Mouse (Mus musculus) left cerebral cortex, adult 8-10 months (tissue): ENCODE data around the gene Atg2a. TPM values are rescaled to one million over a fixed set of nuclear protein-coding genes. Genes with fewer than 3 reads are reported as not detected.

Experiments
- DNase-seq, 2 experiments: peaks; one replicate each; pipeline ENCODE4 v3.0.0; 2022; ENCODE audit warnings: low spot score in 2 of 2
- total RNA-seq, 4 experiments: library from RNA; stranded (reverse); gene quantifications; 2 replicates each; pipeline ENCODE4 v1.2.4; 2022

Gene Atg2a
- total RNA-seq, result 10 to 100 TPM; 31.8 to 35.7 (median 35.4) TPM

DNA sequence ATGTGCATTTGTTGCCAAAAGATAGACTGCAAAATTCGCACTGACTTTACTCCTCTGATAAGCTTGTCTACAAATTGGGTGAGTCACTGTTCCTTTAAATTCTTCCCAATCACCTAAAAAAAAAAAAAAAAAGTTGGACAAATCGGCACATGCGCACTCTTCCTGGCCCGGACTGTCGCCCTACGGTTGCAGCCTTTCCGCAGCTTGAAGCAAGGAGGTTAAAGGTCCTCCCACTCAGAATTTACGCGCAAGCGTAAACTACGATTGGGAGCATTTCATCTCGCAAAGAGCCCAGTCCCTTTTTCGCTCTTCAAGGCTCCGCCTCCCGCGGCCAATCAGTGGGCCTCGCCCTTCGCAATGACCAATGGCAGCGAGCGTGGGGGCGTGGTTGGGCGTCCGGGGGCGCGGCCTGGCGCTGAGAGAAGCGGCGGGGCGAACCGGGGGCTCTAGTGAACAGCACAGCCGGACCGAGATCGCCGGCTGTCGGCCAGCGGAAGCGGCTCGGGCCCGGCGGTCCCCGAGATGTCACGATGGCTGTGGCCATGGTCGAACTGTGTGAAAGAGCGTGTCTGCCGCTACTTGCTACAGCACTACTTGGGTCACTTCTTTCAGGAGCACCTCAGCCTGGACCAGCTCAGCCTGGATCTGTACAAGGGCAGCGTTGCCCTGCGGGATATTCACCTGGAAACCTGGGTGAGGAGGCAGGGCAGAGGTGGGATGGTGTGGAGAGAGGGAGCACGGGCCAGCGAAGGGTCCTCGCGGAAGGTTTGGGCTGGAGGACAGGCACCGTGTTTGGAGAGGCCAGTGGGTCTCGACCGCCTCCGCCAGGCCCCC lies at the start of gene Atg2a:
Gene Atg2a (plus strand): TSS at position 395 of the 834 bp plus-strand sequence.
- peak; percentile 92 to 97 for DNase-seq

DNA sequence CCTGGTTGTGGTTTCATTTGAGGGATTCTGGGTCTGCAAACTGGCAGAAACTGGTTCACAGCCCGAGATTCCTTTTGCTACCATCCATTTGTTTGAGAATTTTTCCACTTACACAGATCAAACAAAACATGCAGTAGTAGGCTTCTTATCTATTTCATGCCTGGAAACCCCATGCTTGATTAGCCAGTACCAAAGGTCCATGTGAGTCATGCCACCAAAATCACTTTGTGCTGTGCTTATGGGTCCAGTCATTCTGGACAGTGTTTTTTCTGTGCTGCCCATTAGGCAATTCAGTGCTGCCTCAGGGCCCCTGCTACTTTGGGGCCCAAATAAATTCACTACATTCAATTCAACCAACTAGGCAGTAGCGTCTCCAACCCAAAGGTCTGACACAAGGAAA lies 37.2 kb upstream of the Atg2a start:
- no peak for DNase-seq

DNA sequence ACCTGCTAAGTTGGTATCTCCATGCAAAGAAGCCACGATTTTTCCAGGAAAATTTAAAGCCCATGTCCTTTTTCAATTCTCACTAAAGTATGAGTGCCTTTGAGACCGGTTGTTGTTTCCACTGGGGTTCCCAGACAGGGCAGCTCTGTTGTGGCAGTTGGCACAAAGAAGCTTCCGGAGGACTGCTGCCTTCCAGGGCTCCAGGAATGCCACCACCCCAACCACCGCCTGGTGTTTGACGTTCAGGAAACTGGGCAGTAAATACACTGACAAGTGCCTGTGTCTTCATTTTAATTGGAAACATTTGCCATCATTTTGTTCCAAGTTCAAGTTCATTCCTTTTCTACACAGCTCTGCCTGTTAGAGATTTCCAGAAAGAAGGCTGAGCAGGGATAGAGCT lies 34.8 kb upstream of the Atg2a start:
- no peak for DNase-seq

DNA sequence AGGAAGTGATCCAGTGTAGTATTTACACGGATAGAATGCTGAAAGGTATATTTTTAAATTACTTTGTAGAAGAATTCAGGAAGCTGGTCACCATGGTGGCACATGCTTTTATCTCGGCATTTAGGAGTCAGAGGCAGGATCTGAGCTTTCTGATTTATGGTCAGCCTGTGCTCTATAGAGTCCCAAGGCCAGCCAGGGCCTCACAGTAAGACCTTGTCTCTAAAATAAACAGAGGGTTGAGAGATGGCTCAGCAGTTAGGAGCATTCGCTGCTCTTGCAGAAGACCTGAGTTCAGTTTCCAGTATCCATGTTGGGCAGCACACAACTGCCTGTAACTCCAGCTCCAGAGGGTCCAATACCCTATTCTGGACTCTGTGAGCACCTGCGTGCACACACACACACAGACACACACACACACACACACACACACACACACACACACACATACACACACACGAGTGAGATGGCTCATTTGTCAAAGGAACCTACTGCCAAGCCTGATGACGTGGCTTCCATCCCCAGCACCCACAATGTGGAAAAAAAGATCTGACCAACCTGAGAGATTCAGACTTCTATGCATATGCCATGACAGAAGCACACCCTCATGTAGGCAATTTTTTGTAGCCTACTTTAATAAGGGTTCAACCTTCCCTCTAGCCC lies 25.3 kb upstream of the Atg2a start:
- no peak for DNase-seq

DNA sequence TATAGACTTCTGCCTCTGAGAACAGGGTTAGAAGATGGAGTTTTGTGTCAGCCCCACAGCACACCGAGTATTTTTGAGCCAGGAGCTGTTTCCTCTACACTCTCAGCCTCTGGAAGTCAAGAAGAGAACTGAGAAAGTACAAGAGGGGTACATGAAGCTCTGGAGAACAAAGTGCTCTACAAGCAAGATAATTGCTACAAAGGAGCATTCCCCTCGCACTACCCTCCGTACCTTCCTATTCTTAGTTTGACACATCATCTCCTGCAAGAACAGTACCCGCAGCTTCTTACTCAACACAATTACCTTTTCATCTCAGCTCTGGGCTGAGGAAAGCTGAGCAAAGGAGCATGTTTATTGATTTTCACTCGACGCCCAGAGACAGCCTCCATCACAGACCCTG lies 22.9 kb upstream of the Atg2a start:
- DNase-seq, result no peak

DNA sequence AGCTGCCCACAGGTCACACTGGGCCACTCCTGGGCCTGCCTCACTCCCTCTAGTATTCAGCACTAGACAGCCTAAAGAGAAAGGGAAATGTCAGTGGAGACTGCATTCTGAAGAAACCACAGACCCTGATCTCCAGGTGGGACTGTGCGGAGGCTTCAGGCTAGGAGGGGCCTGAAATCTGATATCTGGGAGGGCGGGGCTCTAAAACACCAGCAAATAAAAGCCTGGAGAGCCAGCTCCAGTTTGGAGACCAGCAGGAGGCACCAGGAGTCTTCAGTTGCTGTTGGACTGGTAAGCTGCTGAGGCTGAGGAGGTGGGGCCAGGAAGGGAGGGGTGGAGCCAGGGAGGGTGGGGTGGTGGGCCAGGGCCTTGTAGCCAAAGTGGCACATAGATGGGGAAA lies 15.3 kb upstream of the Atg2a start, which contains the start of gene Gpha2:
Gene Gpha2 (plus strand): TSS at position 246 of the 400 bp plus-strand sequence.
- no peak for DNase-seq

DNA sequence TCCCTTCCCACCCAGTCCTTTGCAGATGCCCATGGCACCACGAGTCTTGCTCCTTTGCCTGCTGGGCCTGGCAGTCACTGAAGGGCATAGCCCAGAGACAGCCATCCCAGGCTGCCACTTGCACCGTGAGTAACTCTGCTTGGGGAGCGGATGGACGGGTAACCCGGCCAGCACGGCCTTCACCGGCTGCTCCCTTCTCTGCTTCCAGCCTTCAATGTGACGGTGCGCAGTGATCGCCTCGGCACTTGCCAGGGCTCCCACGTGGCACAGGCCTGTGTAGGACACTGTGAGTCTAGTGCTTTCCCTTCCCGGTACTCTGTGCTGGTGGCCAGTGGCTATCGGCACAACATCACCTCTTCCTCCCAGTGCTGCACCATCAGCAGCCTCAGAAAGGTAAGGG lies 14.7 kb upstream of the Atg2a start:
- no peak for DNase-seq

DNA sequence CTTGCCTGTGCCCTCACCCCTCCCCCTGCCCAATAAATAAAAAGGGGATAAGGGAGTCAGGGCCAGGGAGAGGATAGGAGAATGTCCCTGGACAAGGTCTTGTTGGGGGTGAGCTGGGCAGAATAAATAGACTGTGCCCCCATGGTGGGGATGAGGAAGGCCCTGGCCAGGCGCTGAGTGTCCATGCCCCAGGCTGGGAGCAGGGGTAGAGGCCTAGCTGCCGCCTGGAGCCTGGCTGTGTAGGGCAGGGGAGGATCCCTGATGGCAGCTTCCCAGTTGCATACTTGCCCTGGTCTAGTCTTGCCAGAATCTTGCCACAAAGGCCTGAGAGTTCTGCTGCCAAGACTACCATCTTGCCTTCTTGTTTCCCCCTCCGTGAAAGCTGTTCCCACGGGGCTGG lies 13.6 kb upstream of the Atg2a start:
- DNase-seq, result no peak

DNA sequence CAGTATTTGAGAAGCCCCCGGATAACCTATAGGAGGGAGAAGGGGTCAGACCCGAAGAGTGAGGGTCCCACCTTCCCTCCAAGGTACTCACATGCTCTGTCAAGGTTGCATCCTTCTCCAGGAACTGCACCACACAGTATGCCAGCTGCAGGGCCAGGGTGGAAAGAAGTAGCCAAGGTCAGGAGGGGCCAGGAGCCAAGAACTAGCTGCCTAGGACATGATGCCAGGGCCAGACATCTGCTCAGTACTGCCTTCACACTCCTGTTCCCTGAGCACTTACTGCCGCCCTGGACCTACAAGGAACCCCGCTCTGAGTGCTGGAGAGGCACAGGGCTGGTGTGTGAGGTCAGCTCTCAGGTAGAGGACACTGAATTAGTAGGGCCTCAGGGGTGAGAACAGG lies 11.1 kb upstream of the Atg2a start:
- DNase-seq, result no peak

DNA sequence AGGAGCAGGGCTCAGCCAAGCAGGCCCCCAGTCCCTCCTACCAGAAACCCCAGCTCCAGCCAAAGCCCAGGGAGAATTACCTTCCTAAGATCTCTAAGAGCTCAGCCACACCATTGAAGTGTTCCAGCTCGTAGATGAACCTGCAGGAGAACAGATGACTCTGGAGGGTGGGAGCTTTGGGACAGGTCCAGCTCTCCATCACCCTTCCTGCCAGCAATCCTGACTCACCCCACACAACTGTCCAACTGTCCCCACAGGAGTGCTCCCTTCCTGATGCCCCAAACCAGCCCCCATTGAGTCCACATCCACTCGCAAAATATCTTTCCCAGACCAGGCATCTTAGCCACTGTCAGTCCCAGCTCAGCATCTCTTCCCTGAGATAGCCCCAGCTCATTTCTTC lies 10.4 kb upstream of the Atg2a start:
- DNase-seq, result no peak

DNA sequence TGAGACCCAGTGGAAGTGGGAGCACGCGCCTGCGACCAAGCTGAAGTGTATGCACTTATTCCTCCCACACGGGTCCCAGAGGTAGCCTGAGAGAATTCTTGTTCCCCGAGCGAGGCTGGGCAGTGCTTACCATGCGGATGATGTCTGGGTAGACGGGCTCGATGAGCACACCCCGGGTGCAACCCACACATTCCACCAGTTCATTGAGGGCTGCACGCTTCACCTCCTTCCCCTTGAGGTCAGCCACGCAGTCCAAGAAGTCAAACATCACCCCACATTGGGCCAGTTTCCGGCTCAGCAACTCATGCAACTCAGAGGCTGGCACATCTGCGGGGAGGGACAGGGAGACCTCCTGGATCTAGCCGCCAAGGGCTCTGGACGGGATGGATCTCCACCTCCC lies 7.8 kb upstream of the Atg2a start:
- DNase-seq, result no peak

DNA sequence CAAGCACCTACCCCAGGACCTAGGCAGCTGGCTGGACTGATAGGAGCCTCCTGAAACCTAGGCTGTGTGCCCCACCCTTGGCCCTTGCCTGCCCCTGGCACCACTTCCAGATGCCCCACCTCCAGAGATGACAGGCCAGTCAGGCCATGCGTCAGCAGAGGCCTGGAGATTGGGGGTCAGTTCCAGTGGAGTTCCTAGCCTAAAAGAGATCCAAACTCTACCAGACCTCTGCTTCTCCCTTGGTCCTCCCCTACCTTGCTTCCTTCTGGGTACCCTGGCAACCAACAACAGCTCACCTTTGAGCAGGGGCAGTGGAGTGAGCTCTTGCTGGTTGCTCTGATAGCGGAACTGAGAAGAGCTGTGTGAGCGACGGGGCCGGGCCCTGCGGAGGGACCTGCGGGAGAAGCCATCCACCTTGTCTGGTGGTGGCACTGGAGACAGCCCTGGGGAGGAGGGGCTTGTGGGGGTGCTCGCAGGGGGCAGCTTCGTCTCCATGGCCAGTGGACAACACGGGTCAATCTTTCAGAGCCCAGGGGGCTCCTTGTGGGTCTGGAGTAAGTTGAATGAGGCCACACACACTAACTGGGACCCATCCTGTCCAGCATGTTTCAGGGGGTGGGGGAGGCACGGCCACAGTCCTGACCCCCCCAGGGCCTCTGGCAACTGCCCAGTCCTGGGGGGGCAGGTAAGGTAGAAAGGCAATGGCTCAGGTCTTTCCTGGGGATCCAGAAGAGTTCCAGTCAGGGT lies 7.0 kb upstream of the Atg2a start:
- no peak for DNase-seq

DNA sequence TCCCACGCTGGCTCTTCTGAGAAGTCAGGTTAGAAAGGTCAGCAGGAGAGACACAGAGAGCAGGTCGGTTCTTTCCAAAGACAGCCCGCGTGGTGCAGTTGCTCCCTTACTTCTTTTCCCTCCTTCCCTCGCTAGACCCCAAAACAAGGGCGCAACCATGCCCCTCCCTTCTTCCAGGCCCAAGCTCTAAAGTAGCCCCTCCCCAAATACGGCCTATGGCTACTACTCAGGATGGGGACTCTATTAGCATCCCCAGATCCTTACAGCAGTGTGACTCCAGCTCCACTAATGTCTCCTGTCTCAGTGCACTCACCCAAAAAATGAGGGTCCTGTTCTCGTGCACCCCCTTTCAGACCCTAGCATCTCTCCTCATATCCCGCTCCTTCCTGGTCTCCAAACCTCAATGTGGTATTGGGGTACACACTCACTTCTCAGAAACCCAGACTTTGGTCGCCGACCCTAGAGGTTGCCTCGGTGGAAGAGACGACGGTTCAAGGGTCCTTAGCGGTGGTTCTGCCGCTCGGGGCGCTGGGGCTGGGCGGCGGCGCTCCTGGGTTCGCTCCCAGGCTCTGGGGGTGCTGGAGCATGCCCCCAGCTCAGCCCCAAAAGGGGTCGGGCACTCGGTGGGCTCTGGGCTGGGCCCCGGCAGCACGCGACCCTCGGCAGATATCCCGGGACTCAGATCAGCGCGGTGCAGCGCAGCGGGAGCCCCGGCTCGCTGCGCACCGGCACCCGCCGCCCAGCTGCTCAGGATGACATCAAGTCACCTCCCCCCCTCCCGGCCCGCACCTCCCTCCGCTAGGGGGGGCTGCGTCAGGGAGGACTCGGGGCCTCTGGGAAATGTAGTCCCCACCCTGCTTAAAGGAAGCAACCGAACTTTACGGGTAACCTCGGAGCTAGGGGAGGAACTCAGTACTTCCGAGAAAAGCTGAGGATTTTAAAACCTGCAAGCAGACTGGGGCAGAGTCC lies 6.1 kb upstream of the Atg2a start, which contains the start of gene Ppp2r5b:
Gene Ppp2r5b (minus strand): TSS at position 789 of the 969 bp plus-strand sequence.
- peak; percentile 83 to 94 for DNase-seq

DNA sequence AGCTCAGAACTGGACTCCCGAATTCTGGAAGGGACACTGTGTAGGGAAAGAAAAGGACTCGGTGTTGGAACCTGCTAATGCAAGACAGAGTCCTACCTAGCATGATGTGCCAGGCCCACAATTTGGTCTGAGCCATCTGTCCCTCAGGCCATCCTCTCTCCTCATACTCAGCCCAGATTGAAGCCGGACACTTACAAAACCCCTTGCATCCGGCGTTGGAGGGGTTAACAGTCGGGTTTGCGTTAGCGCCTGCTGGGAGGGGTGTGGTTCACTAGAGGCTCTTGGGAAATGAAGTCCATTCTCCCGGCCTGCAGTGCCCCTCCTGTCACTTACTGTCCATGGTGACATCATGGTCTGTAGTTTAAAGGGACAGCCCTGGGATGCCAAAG lies 5.4 kb upstream of the Atg2a start:
- peak; percentile 78 to 94 for DNase-seq

DNA sequence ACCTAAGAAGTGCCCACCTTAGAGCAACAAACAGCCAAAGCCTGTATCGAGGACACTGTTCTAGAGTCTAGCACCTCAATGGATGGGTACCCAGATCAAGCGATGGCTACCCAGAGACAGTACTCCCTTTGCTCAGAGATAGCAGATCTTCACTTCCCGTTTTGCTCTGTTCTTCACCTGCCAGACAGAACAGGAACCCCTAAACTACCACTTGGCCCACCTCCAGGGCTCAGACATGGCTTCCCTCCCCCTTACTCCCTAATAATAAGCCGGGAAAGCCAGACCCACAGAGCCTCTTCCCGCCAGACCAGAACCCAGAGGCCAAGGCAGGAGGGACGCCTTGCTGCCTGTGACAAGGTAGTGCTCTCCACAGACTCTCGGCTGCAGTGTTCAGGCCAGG lies 4.6 kb upstream of the Atg2a start:
- DNase-seq, result no peak

DNA sequence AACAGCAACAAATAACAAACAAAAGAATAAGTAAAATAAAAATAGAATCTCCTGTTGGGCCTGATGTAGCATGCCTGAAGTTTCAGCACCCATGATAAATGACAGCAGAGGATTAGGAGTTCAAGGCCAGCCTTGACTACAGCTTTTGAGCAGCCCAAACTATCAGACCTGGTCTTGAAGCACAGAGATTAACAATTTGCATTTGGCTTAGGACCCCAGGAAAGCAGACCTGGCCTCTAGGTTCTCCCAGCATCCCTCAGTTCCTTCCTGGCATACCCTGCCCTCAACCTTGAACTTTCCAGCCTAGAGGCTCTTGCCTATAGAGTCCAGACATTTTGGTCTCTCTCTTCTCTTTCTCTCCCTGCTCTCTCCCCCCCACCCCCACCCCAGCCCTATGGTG lies 2.7 kb upstream of the Atg2a start:
- no peak for DNase-seq

DNA sequence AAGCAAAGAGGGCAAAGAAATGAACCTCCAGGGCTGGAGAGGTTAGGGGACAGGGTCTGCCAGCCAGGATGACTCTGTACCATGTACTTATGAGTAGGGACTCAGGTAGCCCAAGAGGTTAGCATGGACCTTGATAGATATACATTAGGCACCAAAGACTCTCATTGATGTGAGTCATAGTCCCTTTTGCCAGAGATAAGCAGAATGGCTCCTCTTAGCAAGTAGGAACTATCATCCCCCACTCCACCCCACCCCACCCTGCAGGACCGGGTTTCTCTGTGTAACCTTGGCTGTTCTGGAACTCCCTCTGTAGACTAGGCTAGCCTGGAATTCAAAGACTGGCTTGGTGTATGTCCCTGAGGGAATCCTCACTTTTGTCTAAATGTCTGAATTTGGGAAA lies 1.3 kb upstream of the Atg2a start:
- DNase-seq, result no peak

DNA sequence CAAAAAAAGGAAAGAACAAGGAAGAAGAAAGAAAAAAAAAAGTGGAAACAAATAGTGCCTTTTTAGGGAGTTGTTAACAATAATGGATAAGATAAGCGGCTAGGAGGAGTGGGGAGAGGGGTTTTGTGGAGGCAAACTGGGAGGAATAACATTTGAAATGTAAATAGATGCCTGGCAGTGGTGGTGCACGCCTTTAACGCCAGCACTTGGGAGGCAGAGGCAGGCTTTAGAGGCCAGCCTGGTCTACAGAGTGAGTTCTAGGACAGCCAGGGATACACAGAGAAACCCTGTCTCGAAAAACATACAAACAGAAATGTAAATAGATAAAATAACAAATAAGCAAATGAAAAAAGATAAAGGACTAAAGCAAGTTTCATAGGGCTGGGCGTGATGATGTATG lies 743 bp upstream of the Atg2a start:
- no peak for DNase-seq

DNA sequence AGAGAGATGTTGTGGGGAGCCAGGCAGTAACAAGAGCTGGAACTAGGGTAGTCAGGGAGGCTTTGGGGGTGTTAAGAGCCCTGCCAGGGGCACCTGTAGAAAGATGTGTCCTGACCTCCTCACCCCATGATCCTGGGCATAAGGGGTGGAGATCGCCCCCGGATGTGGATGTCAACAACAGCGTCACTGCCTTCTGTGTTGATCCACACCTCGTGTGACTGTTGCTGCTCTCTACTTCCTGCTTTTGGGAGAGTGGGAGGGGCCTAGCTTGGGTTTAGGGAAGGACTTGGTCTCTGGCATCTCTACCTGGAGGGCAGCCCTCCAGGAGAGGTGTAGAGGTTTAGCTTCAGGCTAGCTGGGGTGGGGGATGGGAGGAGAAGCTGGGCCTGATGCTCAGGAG lies 813 bp downstream of the Atg2a start:
- peak in 1 of 2 experiments; percentile 45 for DNase-seq

DNA sequence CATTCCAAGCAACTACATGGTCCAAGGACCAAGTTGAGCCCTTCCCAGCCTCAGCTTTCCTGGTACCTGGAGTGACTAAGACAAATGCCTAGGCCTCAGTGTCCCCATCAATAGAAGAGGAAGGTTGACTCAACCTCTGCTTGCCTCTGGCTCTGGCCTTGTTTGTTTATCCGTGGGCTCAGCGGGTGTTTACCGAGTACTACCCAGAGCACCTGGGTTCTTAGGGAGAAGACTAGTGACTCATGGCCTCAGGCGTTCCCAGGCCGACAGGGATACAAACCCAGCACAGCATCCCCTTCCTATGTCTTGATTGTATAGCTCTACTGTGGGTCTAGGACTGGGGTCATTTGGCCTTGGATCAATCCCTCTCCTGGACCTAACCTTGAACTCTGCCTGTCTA lies 1.8 kb downstream of the Atg2a start:
- no peak for DNase-seq

DNA sequence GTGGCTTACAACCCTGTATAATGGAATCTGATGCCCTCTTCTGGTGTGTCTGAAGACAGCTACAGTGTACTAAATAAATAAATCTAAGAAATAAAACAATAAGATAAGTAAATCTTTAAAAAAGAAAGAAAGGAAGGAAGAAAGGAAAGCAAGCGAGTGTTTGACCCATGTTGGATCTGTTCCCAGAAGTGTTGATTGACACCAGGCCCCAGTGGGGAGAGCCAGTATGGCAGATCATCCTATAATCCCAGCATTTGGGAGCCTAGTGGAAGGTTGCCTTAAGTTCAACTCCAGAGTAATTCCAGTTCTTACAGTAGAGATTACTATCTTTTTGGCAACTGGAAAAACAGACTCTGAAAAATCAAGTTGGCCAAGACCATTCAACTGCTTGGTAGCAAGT lies 4.3 kb downstream of the Atg2a start:
- no peak for DNase-seq
